Mouse (Mus musculus) hindbrain, embryonic 14.5 days (tissue): ENCODE measurements around the gene Oas3. TPM values are rescaled to one million over a fixed set of nuclear protein-coding genes. Genes with fewer than 3 reads are reported as not detected.

Experiments
- ATAC-seq: fragments of 200-750 bp; cut with Nextera tagmentation; 2 replicates; pipeline ENCODE4 v1.8.0; 2017; ENCODE audit warnings: moderate number of reproducible peaks, mild to moderate bottlenecking, moderate TSS enrichment, moderate library complexity; ENCODE audit not compliant: low FRiP score
- DNase-seq: peaks from one replicate; pipeline ENCODE4 v3.0.0-alpha.2; 2015; ENCODE audit warnings: low spot score
- H3K27ac ChIP-seq: fragments of 300-500 bp; sonication (generic); 2 replicates; pipeline ENCODE4 v1.5.1; 2014; ENCODE audit warnings: mild to moderate bottlenecking, moderate library complexity
- H3K27me3 ChIP-seq: fragments of 300-500 bp; sonication (generic); 2 replicates; pipeline ENCODE4 v1.6.1; 2014; ENCODE audit warnings: mild to moderate bottlenecking, low read length, mixed read lengths; ENCODE audit not compliant: control insufficient read depth, insufficient read depth
- H3K36me3 ChIP-seq: fragments of 300-500 bp; sonication (generic); replicated peaks from 2 replicates; pipeline ENCODE4 v1.6.1; 2014; ENCODE audit not compliant: control insufficient read depth, insufficient read depth
- H3K4me1 ChIP-seq: fragments of 300-500 bp; sonication (generic); replicated peaks from 2 replicates; pipeline ENCODE4 v1.6.1; 2014; ENCODE audit warnings: antibody characterized with exemption, low read length, mixed read lengths; ENCODE audit not compliant: control insufficient read depth, insufficient read depth
- H3K4me2 ChIP-seq: fragments of 300-500 bp; sonication (generic); replicated peaks from 2 replicates; pipeline ENCODE4 v1.6.1; 2014; ENCODE audit warnings: mild to moderate bottlenecking, moderate library complexity
- H3K4me3 ChIP-seq: fragments of 300-500 bp; sonication (generic); replicated peaks from 2 replicates; pipeline ENCODE4 v1.5.1; 2014; ENCODE audit warnings: mild to moderate bottlenecking, low read length
- H3K9ac ChIP-seq: fragments of 300-500 bp; sonication (generic); 2 replicates; pipeline ENCODE4 v1.6.1; 2014
- H3K9me3 ChIP-seq: fragments of 300-500 bp; sonication (generic); 2 replicates; pipeline ENCODE4 v1.6.1; 2016; ENCODE audit warnings: low read length; ENCODE audit not compliant: control insufficient read depth
- WGBS: fragments of 180-500 bp; shearing (Covaris S2); extraction: QIAGEN DNeasy Blood & Tissue Kit; methylation state at CpG from one replicate; pipeline ENCODE4 v1.1.7; 2014; 5-methylcytosine and 5-hydroxymethylcytosine counted together
- polyA plus RNA-seq: library from polyadenylated mRNA; unstranded; fragments of >200 nt; fragmentation: Nextera tagmentation; extraction: Ambion mirVana; gene quantifications from 2 replicates; pipeline ENCODE4 v1.2.1, GENCODE M21; 2014

The Oas3 gene
- polyA plus RNA-seq, 1 experiment from 2014 or later = 0.95 TPM

DNA sequence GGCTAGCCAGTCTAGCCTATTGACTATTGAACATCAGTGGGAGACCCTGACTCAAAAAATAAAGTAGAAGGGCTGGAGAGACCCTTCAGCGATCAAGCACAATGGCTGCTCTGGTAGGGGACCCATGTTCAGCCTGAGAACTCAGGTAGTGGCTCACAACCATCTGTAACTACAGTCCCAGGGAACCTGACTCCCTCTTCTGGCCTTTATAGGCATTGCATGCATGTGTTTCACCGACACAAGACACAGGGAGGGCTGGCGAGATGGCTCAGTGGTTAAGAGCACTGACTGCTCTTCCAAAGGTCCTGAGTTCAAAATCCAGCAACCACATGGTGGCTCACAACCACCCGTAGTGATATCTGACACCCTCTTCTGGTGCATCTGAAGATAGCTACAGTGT, 35.3 kb downstream of the Oas3 start:
- Histone ChIP-seq H3K9ac (no peak overlapping the region), H3K9me3 (no peaks in the 10 kb centered on the region), H3K4me1 (no peaks in the 10 kb centered on the region), H3K36me3 (no peaks in the 10 kb centered on the region), H3K4me2 (no peak overlapping the region), H3K4me3 (no peak overlapping the region), H3K27ac (no peak overlapping the region), H3K27me3 (no peaks in the 10 kb centered on the region)
- no peak for DNase-seq
- WGBS = 38% methylated on average over 4 of the region's 4 CpGs
- no peak for ATAC-seq

DNA sequence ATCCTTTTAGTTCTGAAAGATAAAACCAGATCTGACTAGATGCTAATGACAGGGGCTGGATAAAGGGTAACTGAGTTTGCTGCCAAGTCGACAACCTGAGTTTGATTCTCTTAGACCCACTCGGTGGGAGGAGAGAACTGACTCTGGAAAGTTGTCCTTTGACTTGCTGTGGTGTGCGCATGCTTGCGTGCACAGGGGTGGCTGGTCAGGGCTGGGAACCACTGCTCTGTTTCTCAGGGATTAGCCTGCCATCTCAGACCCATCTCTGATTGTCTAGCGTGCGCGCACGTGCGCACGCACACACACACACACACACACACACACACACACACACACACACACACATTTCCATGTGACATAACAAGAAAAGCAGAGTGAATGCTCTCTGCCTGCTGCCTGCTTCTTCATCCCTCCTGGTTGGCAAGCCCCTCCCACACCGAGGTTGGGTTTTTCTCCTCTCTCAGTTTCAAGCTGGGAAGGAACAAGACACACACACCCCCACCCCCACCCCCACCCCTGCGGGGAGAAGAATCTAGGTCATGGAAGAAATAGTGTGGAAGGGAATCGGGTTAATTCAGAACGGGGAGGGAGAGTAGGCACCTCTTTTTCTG, 43.0 kb downstream of the Oas3 start:
- DNase-seq = no peak
- no peak for ATAC-seq
- Histone ChIP-seq H3K4me2 (no peak overlapping the region), H3K36me3 (no peaks in the 10 kb centered on the region), H3K4me1 (no peaks in the 10 kb centered on the region), H3K4me3 (no peak overlapping the region), H3K9me3 (no peaks in the 10 kb centered on the region), H3K9ac (no peak overlapping the region), H3K27me3 (no peaks in the 10 kb centered on the region), H3K27ac (no peak overlapping the region)
- 56% methylated on average over 14 of the region's 14 CpGs for WGBS

DNA sequence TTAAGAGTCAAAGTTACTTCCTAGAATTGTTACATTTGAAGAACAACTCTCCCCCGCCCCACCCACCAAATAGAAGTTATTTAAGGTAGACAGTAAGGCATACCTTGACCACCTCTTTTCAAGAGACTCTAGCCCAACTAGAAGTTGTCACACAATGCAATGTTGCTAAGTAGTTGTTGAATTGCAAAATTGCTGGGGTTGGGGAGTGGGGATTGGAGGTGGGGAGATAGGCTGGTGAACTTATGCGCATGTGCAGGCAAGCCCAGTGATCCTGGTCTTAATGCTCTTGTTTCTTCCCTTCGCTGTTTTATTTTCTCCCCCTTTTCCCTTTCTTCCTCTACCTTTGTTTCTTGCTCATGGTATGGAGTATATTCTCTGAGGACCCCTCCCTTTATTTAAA, 43.8 kb downstream of the Oas3 start:
- WGBS = 94% methylated on average over 3 of the region's 3 CpGs
- Histone ChIP-seq H3K4me3 (no peak overlapping the region), H3K27ac (no peak overlapping the region), H3K4me1 (no peaks in the 10 kb centered on the region), H3K9me3 (no peaks in the 10 kb centered on the region), H3K9ac (no peak overlapping the region), H3K36me3 (no peaks in the 10 kb centered on the region), H3K27me3 (no peaks in the 10 kb centered on the region), H3K4me2 (no peak overlapping the region)
- DNase-seq (no peak), ATAC-seq (no peak)

DNA sequence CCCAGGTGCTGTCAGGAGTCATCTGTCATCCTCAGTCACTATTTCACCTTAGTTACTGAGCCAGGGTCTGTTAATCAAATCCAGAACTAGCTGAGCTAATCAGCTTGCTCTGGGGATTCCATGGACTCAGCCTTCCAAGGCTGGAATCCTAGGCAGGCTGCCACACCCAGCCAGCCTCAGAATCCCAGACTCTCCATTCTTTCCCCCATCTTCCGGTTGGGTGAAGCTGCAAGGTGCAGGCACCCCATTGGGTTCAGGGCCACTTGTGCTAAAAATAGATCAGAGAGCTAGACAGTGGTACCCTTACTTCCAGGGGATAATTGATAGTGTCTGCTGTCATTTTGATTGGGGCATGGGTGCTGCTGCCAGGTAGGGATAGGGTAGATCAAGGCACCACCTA, 44.7 kb downstream of the Oas3 start:
- ATAC-seq = no peak
- Histone ChIP-seq H3K36me3 (no peaks in the 10 kb centered on the region), H3K4me2 (no peak overlapping the region), H3K4me3 (no peak overlapping the region), H3K27me3 (no peaks in the 10 kb centered on the region), H3K9me3 (no peaks in the 10 kb centered on the region), H3K9ac (no peak overlapping the region), H3K27ac (no peak overlapping the region), H3K4me1 (no peaks in the 10 kb centered on the region)
- DNase-seq = no peak
- 72% methylated on average over 1 of the region's 1 CpGs for WGBS

DNA sequence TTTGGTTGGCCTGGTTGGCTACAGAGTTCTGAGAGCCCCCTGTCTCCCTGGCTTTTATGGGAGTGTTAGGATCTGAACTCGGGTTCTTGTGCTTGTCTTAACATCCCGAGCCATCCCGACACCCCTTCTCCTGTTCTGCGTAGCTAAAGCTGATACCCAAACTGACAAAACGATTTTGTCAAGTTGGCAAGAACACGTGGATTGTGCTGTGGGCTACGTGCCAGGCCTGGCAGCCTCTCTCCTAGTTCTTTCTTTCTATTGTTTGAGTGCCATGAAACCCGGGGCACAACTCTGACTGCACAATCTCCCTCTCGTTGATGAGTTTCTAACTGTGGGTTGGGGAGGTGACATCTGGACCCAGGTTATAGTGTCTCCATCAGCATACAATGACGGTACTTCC, 48.1 kb downstream of the Oas3 start:
- no peaks in the 10 kb centered on the region for H3K4me1 ChIP-seq
- H3K9ac ChIP-seq = no peak overlapping the region
- no peaks in the 10 kb centered on the region for H3K27me3 ChIP-seq
- no peaks in the 10 kb centered on the region for H3K9me3 ChIP-seq
- H3K4me3 ChIP-seq = no peak overlapping the region
- H3K27ac ChIP-seq = no peak overlapping the region
- 61% methylated on average over 10 of the region's 10 CpGs for WGBS
- no peaks in the 10 kb centered on the region for H3K36me3 ChIP-seq
- DNase-seq (peak; percentile 49), ATAC-seq (no peak)
- H3K4me2 ChIP-seq = no peak overlapping the region

DNA sequence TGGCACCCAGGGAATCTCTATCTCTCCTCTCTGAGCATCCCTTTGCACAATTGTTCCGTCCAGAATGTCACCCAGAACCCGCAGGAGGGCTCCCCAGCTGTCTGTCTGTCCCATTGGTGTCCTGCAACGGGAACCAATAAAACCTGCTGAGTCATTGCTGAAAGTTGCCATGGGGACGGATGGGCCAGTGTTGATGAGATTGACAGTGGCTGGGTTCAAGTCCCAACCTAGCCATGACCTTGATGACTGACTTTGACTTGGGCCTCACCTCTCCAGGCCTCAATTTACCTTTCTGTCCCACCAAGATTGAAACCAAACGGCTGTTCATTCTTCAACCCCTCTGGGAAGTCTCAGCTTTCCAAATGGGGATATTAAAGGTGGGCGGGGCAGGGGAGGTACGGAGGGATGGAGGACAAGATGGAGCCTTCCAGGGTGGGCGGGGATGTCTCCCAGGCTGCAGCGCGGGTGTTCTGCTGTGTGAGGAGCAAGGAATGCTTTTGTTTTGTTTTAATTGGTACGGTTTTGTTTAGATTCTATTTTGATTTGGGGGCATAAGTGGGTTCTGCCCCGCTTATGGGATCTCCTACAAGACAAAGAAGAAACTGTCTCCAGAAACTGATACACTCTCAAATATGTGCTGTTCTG, 51.5 kb downstream of the Oas3 start:
- WGBS = 62% methylated on average over 12 of the region's 12 CpGs
- Histone ChIP-seq H3K4me2 (no peak overlapping the region), H3K4me1 (no peaks in the 10 kb centered on the region), H3K27me3 (no peaks in the 10 kb centered on the region), H3K4me3 (no peak overlapping the region), H3K27ac (no peak overlapping the region), H3K36me3 (no peaks in the 10 kb centered on the region), H3K9me3 (no peaks in the 10 kb centered on the region), H3K9ac (no peak overlapping the region)
- no peak for ATAC-seq
- no peak for DNase-seq

DNA sequence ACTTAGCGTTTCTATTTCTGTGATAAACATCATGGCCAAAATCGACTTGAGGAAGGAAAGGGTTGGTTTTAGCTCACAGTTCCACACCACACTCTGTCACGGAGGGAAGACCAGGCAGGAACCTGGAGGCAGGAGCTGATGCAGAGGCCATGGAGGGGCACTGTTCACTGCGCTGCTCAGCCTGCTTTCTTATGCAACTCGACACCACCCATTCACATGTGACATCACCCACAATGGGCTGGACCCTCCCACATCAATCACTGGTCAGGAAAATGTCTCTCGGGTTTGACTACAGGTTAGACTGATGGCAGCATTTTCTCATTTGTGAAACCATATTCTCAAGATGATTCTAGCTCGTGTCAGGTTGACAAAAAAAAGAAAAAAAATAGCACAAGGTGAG, 56.5 kb downstream of the Oas3 start:
- DNase-seq (no peak), ATAC-seq (no peak)
- Histone ChIP-seq H3K4me2 (no peak overlapping the region), H3K9me3 (no peaks in the 10 kb centered on the region), H3K36me3 (no peaks in the 10 kb centered on the region), H3K9ac (no peak overlapping the region), H3K27me3 (no peaks in the 10 kb centered on the region), H3K4me3 (no peak overlapping the region), H3K27ac (no peak overlapping the region), H3K4me1 (no peaks in the 10 kb centered on the region)
- WGBS = 58% methylated on average over 7 of the region's 7 CpGs

DNA sequence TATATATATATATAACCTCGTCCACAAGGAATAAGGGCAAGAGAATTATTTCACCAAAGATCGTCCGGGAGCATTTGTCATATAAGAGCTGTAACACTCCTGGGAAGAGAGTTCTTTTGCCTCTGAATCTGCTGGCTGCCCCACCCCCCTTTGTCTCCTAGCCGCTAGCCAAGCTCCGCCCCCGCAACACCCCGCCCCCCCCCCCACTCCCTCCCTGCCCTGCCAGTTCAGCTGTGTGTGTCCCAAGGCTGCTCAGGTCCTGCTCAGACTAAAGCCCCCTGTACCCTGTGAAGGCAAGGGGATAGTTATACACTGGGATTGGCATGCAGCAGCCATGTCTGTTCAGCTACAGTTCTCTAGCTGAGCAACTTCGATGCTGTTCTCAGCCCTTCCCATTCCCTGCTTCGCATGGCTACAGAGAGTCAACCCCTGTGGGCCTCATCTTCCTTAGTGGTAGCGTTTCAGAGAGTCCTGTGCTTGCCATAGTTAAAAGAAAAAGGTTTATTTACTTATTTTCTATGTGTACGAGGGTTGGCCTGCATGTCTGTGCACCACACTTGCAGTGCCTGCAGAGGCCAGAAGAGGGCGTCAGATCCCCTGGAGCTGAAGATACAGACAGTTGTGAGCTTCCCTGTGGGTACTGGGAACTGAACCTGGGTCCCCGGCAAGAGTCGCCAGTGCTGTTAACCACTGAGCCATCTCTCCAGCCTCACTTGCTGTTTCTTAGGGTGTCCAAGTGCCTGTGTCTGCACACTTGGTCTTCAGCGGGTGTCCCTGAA, 58.7 kb downstream of the Oas3 start:
- Histone ChIP-seq H3K4me2 (no peak overlapping the region), H3K36me3 (no peaks in the 10 kb centered on the region), H3K9me3 (no peaks in the 10 kb centered on the region), H3K4me1 (no peaks in the 10 kb centered on the region), H3K27me3 (peaks cover 3% of the 10 kb centered on the region; the same call in 1 of the 2 replicates), H3K9ac (no peak overlapping the region), H3K27ac (no peak overlapping the region), H3K4me3 (no peak overlapping the region)
- WGBS = 57% methylated on average over 13 of the region's 15 CpGs
- ATAC-seq (no peak), DNase-seq (no peak)

DNA sequence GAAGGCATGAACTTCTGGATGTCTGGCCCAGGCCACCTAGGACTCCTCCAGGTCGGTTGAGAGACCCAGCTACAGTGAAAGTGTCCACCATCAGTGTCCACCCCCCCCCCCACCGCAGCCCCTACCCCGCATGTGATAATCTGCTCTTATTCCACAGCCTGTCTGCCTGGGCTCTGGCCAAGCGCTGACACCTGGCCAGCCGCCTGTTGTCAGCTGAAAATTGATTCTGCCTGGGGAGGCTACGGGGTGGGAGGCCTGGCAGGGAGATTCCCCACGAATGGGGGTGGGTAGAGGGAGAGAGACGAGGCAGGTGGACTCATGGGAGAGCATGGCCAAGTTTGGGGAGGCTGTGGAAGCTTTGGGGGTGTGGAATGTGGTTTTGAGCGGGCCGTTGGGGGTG, 60.3 kb downstream of the Oas3 start:
- Histone ChIP-seq H3K4me3 (no peak overlapping the region), H3K27me3 (peaks cover 16% of the 10 kb centered on the region), H3K9ac (no peak overlapping the region), H3K9me3 (no peaks in the 10 kb centered on the region), H3K27ac (no peak overlapping the region), H3K4me2 (no peak overlapping the region), H3K36me3 (no peaks in the 10 kb centered on the region), H3K4me1 (no peaks in the 10 kb centered on the region)
- DNase-seq (no peak), ATAC-seq (no peak)
- 78% methylated on average over 10 of the region's 10 CpGs for WGBS
